Comparison of ENCODE assay signal across 11 mouse cellular contexts in genomic region chr2:95674347-95674746, GRCm38 (mm10).
DNase-seq lines count a peak whose midpoint lies in the region; ATAC-seq and TF ChIP-seq lines count a peak whose summit lies in the region.
"Had no signal": no experiment of that assay in that cellular context is flagged by ENCODE, and none has a peak within 500 bp of the region (broad histone marks: within the 10 kb centered on the region; RNA-seq: fewer than 3 reads in every experiment).

No protein-coding gene starts in this region.

- TF ChIP-seq POLR2A in testis, adult 2 months (IDR thresholded peaks at IDR 0.05; ENCODE audit: control insufficient read depth, low read depth, low read length), result no peak
- TF ChIP-seq POLR2A in brain, embryonic 14.5 days (IDR thresholded peaks at IDR 0.05; ENCODE audit: borderline replicate concordance, extremely low read depth, insufficient read depth, insufficient read length, poor library complexity, severe bottlenecking), result no peak

- H3K9ac ChIP-seq in kidney, embryonic 15.5 days, result no peak overlapping the region
- H3K9ac ChIP-seq in stomach, postnatal 0 days (ENCODE audit: low read length), result no peak overlapping the region
- H3K9ac ChIP-seq: hindbrain, embryonic 12.5 days had no signal

- H3K4me2 ChIP-seq in kidney, embryonic 15.5 days, result no peak overlapping the region
- H3K4me2 ChIP-seq in stomach, postnatal 0 days (replicated peaks; ENCODE audit: low read depth), result no peak overlapping the region
- H3K4me2 ChIP-seq: hindbrain, embryonic 12.5 days had no signal

- WGBS in kidney, embryonic 15.5 days, result 92% methylated on average over 6 of the region's 6 CpGs
- 90% methylated on average over 5 of the region's 6 CpGs for WGBS in stomach, postnatal 0 days

- H3K27me3 ChIP-seq in kidney, embryonic 15.5 days, result no peaks in the 10 kb centered on the region
- no peaks in the 10 kb centered on the region for H3K27me3 ChIP-seq in testis, adult 2 months (ENCODE audit: control insufficient read depth, insufficient read depth, low read length)
- no peaks in the 10 kb centered on the region for H3K27me3 ChIP-seq in stomach, postnatal 0 days (ENCODE audit: control insufficient read depth, insufficient read depth, low read length)
- H3K27me3 ChIP-seq: hindbrain, embryonic 12.5 days had no signal

- TF ChIP-seq EP300 in stomach, postnatal 0 days (optimal IDR thresholded peaks at IDR 0.05), result no peak

- no peak for ATAC-seq in kidney, embryonic 15.5 days (replicated peaks; ENCODE audit: low FRiP score)
- ATAC-seq in stomach, postnatal 0 days (ENCODE audit: low FRiP score, low TSS enrichment), result no peak
- no peak for ATAC-seq in erythroid progenitor cell, adult 5-6 weeks (replicated peaks; ENCODE audit: low FRiP score, poor library complexity, severe bottlenecking)

- H3K27ac ChIP-seq in kidney, embryonic 15.5 days, result no peak overlapping the region
- no peak overlapping the region for H3K27ac ChIP-seq in testis, adult 2 months (ENCODE audit: control insufficient read depth, insufficient read depth, low read depth, low read length)
- no peak overlapping the region for H3K27ac ChIP-seq in stomach, postnatal 0 days (replicated peaks)
- H3K27ac ChIP-seq: hindbrain, embryonic 12.5 days had no signal

- H3K9me3 ChIP-seq in kidney, embryonic 15.5 days (replicated peaks), result no peaks in the 10 kb centered on the region
- H3K9me3 ChIP-seq in stomach, postnatal 0 days (ENCODE audit: control insufficient read depth, low read length), result no peaks in the 10 kb centered on the region
- H3K9me3 ChIP-seq: hindbrain, embryonic 12.5 days had no signal

- TF ChIP-seq CTCF in testis, adult 2 months (IDR thresholded peaks at IDR 0.05; ENCODE audit: control insufficient read depth, insufficient read depth, insufficient replicate concordance, low read depth, low read length), result 0 out of 2 replicates have a peak, but pooled peaks have one; percentile 27
- TF ChIP-seq CTCF in brain, embryonic 14.5 days (IDR thresholded peaks at IDR 0.05; ENCODE audit: borderline replicate concordance, extremely low read depth, insufficient read depth, insufficient read length), result peak; percentile 42; the same call in 1 of the 2 replicates
- peak; percentile 60 for TF ChIP-seq CTCF in stomach, postnatal 0 days (IDR thresholded peaks at IDR 0.05; ENCODE audit: low read depth)

- H3K4me1 ChIP-seq in kidney, embryonic 15.5 days, result no peaks in the 10 kb centered on the region
- H3K4me1 ChIP-seq in testis, adult 2 months (ENCODE audit: control insufficient read depth, insufficient read depth, low read length), result no peaks in the 10 kb centered on the region
- no peaks in the 10 kb centered on the region for H3K4me1 ChIP-seq in stomach, postnatal 0 days (replicated peaks; ENCODE audit: control insufficient read depth, insufficient read depth)
- H3K4me1 ChIP-seq: hindbrain, embryonic 12.5 days had no signal

- H3K4me3 ChIP-seq in kidney, embryonic 15.5 days (replicated peaks), result no peak overlapping the region
- H3K4me3 ChIP-seq in testis, adult 2 months (ENCODE audit: control insufficient read depth, low read depth, low read length), result no peak overlapping the region
- H3K4me3 ChIP-seq in stomach, postnatal 0 days (ENCODE audit: low read depth, low read length), result no peak overlapping the region
- H3K4me3 ChIP-seq: hindbrain, embryonic 12.5 days had no signal

- DNase-seq in kidney, postnatal 10 days, result peak; percentile 8
- no peak for DNase-seq in testis, postnatal 14 days (ENCODE audit: low spot score)
- no peak for DNase-seq in brain, embryonic 14.5 days (ENCODE audit: low read depth)
- no peak for DNase-seq in stomach, postnatal 0 days (ENCODE audit: low spot score)
- DNase-seq in adrenal gland, adult (ENCODE audit: inconsistent age in 2 of 2, low spot score in 1 of 2), result no peak
- DNase-seq: adrenal gland, postnatal 25 days; gastrocnemius, postnatal 36 days had no signal

- no peaks in the 10 kb centered on the region for H3K36me3 ChIP-seq in kidney, embryonic 15.5 days
- H3K36me3 ChIP-seq in testis, adult 2 months (ENCODE audit: control insufficient read depth, insufficient read depth, low read length), result no peaks in the 10 kb centered on the region
- H3K36me3 ChIP-seq in stomach, postnatal 0 days (ENCODE audit: control insufficient read depth, insufficient read depth, low read length), result no peaks in the 10 kb centered on the region
- H3K36me3 ChIP-seq: hindbrain, embryonic 12.5 days had no signal
